Mouse (Mus musculus): Measurements from ENCODE around the gene Spats1. TPM values are rescaled to one million over a fixed set of nuclear protein-coding genes. Genes with fewer than 3 reads are reported as not detected.

The Spats1 gene
- polyA plus RNA-seq, 1 experiment from 2014 or later, result 1.6 TPM

DNA sequence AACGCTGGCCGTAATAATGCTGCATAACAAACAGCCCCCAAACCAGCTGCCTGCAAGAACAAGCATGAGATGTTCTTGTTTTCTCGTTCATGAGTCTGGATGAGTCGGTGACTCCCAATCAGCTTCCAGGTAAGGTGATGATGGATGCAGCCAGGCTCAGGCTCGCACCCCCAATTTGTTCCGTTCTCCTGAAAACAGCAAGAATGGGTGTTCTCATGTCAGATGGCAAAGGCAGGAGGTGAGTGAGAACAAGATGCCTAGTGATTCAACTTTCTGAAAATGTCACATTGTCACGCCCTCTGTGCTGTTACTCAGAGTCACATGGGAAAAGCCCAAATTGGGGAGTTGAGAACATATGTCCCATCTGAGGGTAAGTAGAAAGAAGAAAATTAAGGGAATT, 10.4 kb upstream of the Spats1 start:
- no peak overlapping the region for H3K9ac ChIP-seq
- H3K36me3 ChIP-seq (replicated peaks), result no peaks in the 10 kb centered on the region
- no peaks in the 10 kb centered on the region for H3K4me1 ChIP-seq
- H3K27me3 ChIP-seq (replicated peaks), result no peaks in the 10 kb centered on the region
- no peak for ATAC-seq (replicated peaks)
- H3K27ac ChIP-seq, result no peak overlapping the region
- no peak overlapping the region for H3K4me3 ChIP-seq
- no peaks in the 10 kb centered on the region for H3K9me3 ChIP-seq
- no peak overlapping the region for H3K4me2 ChIP-seq
- WGBS, result 88% methylated on average over 7 of the region's 7 CpGs

DNA sequence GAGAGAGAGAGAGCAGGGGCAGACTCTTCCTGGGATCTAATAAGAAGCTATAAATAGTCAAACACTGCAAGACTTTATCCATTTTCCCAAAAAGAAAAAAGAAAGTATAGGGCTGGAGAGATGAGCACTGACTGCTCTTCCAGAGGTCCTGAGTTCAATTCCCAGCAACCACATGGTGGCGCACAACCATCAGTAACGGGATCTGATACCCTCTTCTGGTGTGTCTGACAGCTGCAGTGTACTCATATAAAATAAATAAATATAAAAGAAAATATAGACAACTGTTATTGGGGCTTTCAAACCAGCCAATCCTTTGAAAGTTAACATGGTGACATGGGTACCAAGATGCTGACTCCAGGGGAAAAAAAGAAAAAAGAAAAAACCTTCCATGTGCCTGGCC, 5.2 kb upstream of the Spats1 start:
- Histone ChIP-seq H3K4me2 (no peak overlapping the region), H3K27ac (no peak overlapping the region), H3K4me1 (no peaks in the 10 kb centered on the region), H3K27me3 (replicated peaks) (no peaks in the 10 kb centered on the region; the same call in 1 of the 2 replicates), H3K9me3 (no peaks in the 10 kb centered on the region), H3K4me3 (no peak overlapping the region), H3K36me3 (replicated peaks) (no peaks in the 10 kb centered on the region), H3K9ac (no peak overlapping the region)
- 39% methylated on average over 2 of the region's 2 CpGs for WGBS
- ATAC-seq (replicated peaks), result no peak

DNA sequence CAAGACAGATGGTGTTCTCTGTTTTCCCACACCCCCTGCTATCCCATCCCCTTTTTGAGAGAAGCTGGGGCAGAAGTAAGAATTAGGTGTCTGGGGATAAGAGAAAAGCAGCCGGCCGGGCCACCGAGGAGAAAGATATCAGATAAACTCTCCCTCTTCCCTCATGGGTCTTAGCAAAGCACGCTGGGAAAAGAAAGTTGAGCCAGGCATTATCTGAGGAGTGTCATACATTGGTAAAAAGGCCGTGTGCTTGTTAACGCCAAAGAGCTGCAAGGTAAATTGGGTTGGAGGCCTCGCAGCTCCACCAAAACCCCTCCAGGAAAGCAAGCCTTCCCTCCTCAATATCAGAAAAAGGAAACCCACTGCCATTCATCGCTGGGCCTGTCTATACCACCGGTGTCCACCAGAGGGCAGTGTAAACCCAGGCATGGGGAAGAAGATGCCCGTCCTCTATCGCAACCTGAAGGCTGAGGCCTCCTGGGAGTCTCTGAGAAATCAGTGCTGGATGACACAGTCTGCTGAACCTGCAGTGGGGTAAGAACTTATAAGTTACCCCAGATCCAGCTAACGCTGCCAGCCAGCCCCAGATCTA, 3.1 kb upstream of the Spats1 start:
- H3K4me2 ChIP-seq, result no peak overlapping the region
- no peaks in the 10 kb centered on the region; the same call in 1 of the 2 replicates for H3K27me3 ChIP-seq (replicated peaks)
- peak; percentile 28; the same call in 1 of the 2 replicates for ATAC-seq (replicated peaks)
- H3K9me3 ChIP-seq, result no peaks in the 10 kb centered on the region
- no peak overlapping the region for H3K27ac ChIP-seq
- 16% methylated on average over 12 of the region's 12 CpGs for WGBS
- H3K4me1 ChIP-seq, result peaks cover 11% of the 10 kb centered on the region
- H3K36me3 ChIP-seq (replicated peaks), result no peaks in the 10 kb centered on the region
- no peak overlapping the region for H3K9ac ChIP-seq
- H3K4me3 ChIP-seq, result no peak overlapping the region

DNA sequence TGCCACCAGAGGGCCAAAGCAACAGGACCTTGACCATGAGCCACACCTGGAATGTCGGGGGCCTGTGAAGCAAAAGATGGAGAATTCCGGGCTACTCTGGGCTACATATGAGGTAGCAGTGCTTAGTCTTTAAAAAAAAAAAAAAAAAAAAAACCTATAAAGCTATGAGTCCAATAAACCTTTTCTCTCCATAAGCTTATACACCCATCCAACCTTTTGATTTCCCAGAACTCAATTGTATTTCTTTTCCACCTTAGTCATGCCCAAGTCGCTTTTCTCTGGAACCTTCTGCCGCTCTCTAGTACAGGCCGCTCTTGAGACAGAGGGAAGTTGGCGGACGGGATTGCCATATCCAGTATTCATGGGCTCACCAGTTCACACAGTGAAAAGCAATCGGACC, 1.1 kb downstream of the Spats1 start:
- Histone ChIP-seq H3K9ac (no peak overlapping the region), H3K4me2 (peak overlapping the region; percentile 65), H3K4me3 (peak overlapping the region; percentile 40), H3K36me3 (replicated peaks) (no peaks in the 10 kb centered on the region), H3K9me3 (no peaks in the 10 kb centered on the region), H3K27ac (peak overlapping the region; percentile 66), H3K4me1 (peaks cover 11% of the 10 kb centered on the region), H3K27me3 (replicated peaks) (no peaks in the 10 kb centered on the region; the same call in 1 of the 2 replicates)
- 62% methylated on average over 8 of the region's 8 CpGs for WGBS
- ATAC-seq (replicated peaks), result peak; percentile 42

DNA sequence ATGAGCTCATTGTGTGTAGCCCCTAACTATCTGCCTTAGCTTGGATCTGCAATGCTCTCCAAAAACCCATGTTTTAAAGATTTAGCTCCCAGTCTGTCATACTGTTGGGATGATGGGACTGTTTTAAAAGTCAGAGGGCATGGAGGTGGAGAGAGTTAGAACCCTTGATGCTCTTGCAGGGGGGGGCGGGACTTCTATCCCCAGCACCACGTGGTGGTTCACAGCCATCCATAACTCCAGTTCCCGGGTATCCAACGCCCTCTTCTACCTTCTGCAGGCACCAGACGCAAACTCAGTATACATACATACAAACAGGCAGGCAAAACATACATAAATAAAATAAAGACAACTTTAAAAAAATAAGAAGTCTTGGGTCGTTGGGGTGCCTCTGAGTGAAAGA, 1.5 kb downstream of the Spats1 start:
- H3K27ac ChIP-seq, result no peak overlapping the region
- no peaks in the 10 kb centered on the region; the same call in 1 of the 2 replicates for H3K27me3 ChIP-seq (replicated peaks)
- no peak overlapping the region for H3K9ac ChIP-seq
- H3K4me3 ChIP-seq, result no peak overlapping the region
- H3K36me3 ChIP-seq (replicated peaks), result no peaks in the 10 kb centered on the region
- 77% methylated on average over 6 of the region's 6 CpGs for WGBS
- H3K4me2 ChIP-seq, result no peak overlapping the region
- no peak for ATAC-seq (replicated peaks)
- peaks cover 11% of the 10 kb centered on the region for H3K4me1 ChIP-seq
- no peaks in the 10 kb centered on the region for H3K9me3 ChIP-seq

DNA sequence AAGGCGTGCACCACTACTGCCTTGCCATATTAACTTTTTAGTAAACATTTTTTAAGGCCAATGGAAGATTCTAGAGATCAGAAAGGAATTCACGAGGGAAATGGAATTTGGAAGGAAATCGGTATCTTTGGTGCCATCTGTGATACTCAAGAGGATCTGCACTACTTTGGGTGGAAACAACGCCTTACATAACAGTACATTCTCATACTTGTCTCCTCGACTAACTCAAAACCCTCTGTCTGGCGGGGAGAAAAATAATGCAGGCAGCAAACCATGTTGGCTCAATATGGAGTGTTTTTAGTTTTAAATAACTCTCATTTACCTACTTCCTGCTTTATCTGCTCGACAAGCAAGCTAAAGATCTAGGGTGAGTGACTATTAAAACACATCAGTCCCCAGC, 4.5 kb downstream of the Spats1 start:
- Histone ChIP-seq H3K27me3 (replicated peaks) (no peaks in the 10 kb centered on the region; the same call in 1 of the 2 replicates), H3K36me3 (replicated peaks) (no peaks in the 10 kb centered on the region), H3K9me3 (peaks cover 3% of the 10 kb centered on the region; the same call in 1 of the 2 replicates), H3K4me1 (peaks cover 11% of the 10 kb centered on the region), H3K4me3 (no peak overlapping the region), H3K9ac (no peak overlapping the region), H3K27ac (no peak overlapping the region), H3K4me2 (no peak overlapping the region)
- 87% methylated on average over 7 of the region's 7 CpGs for WGBS
- no peak for ATAC-seq (replicated peaks)

DNA sequence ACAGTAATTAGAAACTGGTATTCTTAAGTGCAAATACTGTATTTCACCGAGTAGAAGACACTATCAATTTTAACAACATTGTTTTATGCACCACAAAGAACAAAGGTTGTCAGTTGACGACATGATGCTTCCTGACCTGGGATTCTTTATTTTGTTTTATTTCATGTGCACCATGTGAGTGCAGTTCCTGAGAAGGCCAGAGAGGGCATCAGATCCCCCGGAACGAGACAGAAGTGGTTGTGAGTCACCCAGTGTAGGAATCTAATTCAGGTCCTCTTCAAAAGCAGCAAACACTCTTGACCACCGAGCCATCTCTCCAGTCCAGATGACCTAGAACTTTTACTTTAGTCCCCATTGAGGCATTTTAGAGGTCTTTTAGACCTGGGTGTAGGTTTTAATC, 6.9 kb downstream of the Spats1 start:
- Histone ChIP-seq H3K36me3 (replicated peaks) (no peaks in the 10 kb centered on the region), H3K4me2 (no peak overlapping the region), H3K9me3 (peaks cover 3% of the 10 kb centered on the region; the same call in 1 of the 2 replicates), H3K4me1 (no peaks in the 10 kb centered on the region), H3K9ac (no peak overlapping the region), H3K27me3 (replicated peaks) (no peaks in the 10 kb centered on the region), H3K4me3 (no peak overlapping the region), H3K27ac (no peak overlapping the region)
- ATAC-seq (replicated peaks), result no peak
- WGBS, result 83% methylated on average over 5 of the region's 5 CpGs

DNA sequence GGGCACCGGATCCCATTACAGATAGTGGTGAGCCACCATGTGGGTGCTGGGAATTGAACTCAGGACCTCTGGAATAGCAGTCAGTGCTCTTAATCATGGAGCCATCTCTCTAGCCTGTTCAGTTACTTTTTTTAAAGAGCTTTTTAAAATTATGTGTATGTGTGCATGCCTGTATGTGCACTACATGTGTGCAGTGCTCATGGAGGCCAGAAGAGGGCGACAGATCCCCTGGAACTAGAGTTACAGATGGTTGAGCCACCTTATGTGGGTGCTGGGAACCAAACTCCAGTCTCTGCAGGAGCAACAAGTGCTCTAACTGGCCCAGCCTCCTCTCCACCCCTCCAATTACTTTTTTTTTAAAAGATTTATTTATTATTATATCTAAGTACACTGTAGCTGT, 8.5 kb downstream of the Spats1 start:
- H3K4me3 ChIP-seq, result no peak overlapping the region
- ATAC-seq (replicated peaks), result no peak
- H3K4me1 ChIP-seq, result no peaks in the 10 kb centered on the region
- no peak overlapping the region for H3K27ac ChIP-seq
- no peak overlapping the region for H3K9ac ChIP-seq
- WGBS, result 66% methylated on average over 2 of the region's 2 CpGs
- H3K4me2 ChIP-seq, result no peak overlapping the region
- peaks cover 3% of the 10 kb centered on the region; the same call in 1 of the 2 replicates for H3K9me3 ChIP-seq
- H3K27me3 ChIP-seq (replicated peaks), result no peaks in the 10 kb centered on the region
- no peaks in the 10 kb centered on the region for H3K36me3 ChIP-seq (replicated peaks)

DNA sequence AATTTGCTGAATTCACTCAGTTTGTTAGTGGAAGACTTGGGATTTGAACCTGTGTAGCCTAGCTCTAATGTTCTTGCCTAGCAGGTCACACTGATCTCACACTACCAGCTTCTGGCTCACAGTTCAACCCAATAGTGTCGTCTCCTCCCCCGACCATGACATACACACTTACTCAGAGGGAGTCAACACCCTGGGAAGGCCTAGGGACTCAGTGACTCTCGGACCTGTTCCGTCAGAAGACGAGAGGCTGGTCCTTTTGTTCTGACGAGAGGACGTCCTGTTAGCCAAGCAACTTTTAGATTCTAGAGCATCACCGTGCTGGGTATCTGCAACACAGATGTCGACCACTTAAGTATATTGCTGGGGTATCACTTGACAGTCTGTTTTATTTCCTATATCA, 11.0 kb downstream of the Spats1 start:
- Histone ChIP-seq H3K4me1 (no peaks in the 10 kb centered on the region), H3K9ac (no peak overlapping the region), H3K4me2 (no peak overlapping the region), H3K9me3 (peaks cover 3% of the 10 kb centered on the region; the same call in 1 of the 2 replicates), H3K4me3 (no peak overlapping the region), H3K36me3 (replicated peaks) (no peaks in the 10 kb centered on the region), H3K27me3 (replicated peaks) (no peaks in the 10 kb centered on the region), H3K27ac (no peak overlapping the region)
- 87% methylated on average over 9 of the region's 9 CpGs for WGBS
- no peak for ATAC-seq (replicated peaks)

DNA sequence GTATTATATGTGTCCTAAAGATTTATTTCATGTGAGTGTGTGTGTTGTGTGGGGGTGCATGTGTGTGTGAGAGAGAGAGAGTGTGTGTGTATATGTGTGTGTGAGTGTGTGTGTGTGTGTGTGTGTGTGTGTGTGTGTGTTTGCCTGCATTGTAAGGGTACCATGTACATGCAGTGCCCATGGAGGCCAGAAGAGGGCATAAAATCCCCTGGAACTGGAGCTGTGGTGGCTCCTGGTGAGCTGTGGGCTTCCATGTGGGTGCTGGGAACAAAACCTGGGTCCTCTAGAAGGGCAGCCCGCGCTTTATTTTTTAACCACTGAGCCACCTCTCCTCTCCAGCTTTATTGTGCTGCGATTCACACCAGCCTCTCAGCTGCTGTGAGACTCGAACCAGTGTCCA, 12.7 kb downstream of the Spats1 start:
- Histone ChIP-seq H3K4me2 (no peak overlapping the region), H3K4me3 (no peak overlapping the region), H3K27ac (no peak overlapping the region), H3K36me3 (replicated peaks) (no peaks in the 10 kb centered on the region), H3K27me3 (replicated peaks) (no peaks in the 10 kb centered on the region), H3K9me3 (no peaks in the 10 kb centered on the region), H3K9ac (no peak overlapping the region), H3K4me1 (no peaks in the 10 kb centered on the region)
- 89% methylated on average over 4 of the region's 4 CpGs for WGBS
- ATAC-seq (replicated peaks), result no peak

DNA sequence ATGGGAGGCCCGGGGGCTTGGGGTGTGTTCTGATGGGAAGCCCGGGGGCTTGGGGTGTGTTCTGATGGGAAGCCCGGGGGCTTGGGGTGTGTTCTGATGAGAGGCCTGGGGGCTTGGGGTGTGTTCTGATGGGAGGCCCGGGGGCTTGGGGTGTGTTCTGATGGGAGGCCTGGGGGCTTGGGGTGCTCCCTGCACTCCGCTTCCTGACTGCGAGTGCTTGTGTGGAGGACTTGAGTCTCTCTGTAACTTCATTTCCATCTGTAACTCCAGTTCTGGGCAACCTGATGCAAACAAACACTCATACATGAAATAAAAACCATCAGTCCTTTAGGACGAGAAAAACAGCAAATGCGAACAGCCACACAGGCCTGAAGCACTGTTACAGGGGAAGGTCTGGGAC, 16.2 kb downstream of the Spats1 start:
- Histone ChIP-seq H3K36me3 (replicated peaks) (no peaks in the 10 kb centered on the region), H3K9me3 (no peaks in the 10 kb centered on the region), H3K27ac (no peak overlapping the region), H3K9ac (no peak overlapping the region), H3K4me3 (no peak overlapping the region), H3K4me1 (peaks cover 9% of the 10 kb centered on the region), H3K27me3 (replicated peaks) (no peaks in the 10 kb centered on the region), H3K4me2 (no peak overlapping the region)
- 89% methylated on average over 8 of the region's 8 CpGs for whole genome bisulfite sequencing
- no peak for ATAC-seq (replicated peaks)

DNA sequence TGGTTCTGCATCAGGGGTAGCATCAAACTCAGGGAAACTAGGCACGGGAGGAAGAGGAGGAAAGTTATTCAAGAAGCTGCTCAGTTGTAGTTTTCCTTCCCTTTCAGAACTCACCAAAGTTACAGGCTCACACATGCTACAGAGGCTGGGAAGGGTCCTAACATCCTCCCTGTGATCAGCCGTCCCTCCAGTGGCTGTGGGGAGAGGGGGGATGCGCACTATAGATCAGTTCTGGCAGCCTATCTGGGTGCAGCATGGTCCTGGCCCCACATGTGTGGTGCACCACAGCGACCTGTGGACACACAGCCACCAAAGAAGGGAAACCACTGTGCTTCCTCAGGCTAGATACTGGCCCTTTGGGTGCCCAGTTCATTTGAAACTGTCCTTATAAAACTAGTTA, 16.7 kb downstream of the Spats1 start:
- WGBS, result 83% methylated on average over 4 of the region's 4 CpGs
- no peak overlapping the region for H3K9ac ChIP-seq
- H3K4me1 ChIP-seq, result peaks cover 9% of the 10 kb centered on the region
- no peaks in the 10 kb centered on the region for H3K9me3 ChIP-seq
- H3K27ac ChIP-seq, result no peak overlapping the region
- H3K36me3 ChIP-seq (replicated peaks), result no peaks in the 10 kb centered on the region
- H3K4me3 ChIP-seq, result no peak overlapping the region
- ATAC-seq (replicated peaks), result no peak
- no peaks in the 10 kb centered on the region for H3K27me3 ChIP-seq (replicated peaks)
- H3K4me2 ChIP-seq, result no peak overlapping the region

DNA sequence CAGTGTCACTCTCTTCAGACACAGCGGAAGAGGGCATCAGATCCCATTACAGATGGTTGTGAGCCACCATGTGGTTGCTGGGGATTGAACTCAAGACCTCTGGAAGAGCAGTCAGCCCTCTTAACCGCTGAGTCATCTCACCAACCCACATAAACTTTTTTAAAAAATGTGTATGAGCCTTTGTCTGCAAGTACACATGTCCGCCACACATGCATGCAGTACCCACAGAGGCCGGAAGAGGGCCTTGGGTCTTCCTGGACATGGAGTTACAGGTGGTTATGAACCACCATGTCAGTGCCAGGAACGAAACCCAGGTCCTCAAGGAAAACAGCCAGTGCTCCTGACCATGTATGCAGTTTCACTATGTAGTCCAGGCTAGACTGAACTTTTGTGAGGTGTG, 17.7 kb downstream of the Spats1 start:
- Histone ChIP-seq H3K9ac (no peak overlapping the region), H3K9me3 (no peaks in the 10 kb centered on the region), H3K4me2 (no peak overlapping the region), H3K36me3 (replicated peaks) (no peaks in the 10 kb centered on the region), H3K27ac (no peak overlapping the region), H3K4me1 (peaks cover 9% of the 10 kb centered on the region), H3K27me3 (replicated peaks) (no peaks in the 10 kb centered on the region), H3K4me3 (no peak overlapping the region)
- WGBS, result 91% methylated on average over 5 of the region's 5 CpGs
- no peak for ATAC-seq (replicated peaks)

Data from midbrain, embryonic 15.5 days (tissue).